Mouse (Mus musculus) heart, embryonic 12.5 days (tissue): ENCODE data around the gene Macrod1. TPM values are rescaled to one million over a fixed set of nuclear protein-coding genes. Genes with fewer than 3 reads are reported as not detected.

Source experiments
- ATAC-seq: fragments of 200-750 bp; cut with Nextera tagmentation; 2 replicates; pipeline ENCODE4 v1.8.0; 2017; ENCODE audit warnings: moderate TSS enrichment, moderate library complexity; ENCODE audit not compliant: insufficient number of reproducible peaks, low FRiP score
- H3K27ac ChIP-seq: fragments of 300-500 bp; sonication (generic); 2 replicates; pipeline ENCODE4 v1.5.1; 2016; ENCODE audit warnings: mild to moderate bottlenecking, moderate library complexity; ENCODE audit not compliant: poor library complexity, severe bottlenecking
- H3K27me3 ChIP-seq: fragments of 300-500 bp; sonication (generic); replicated peaks from 2 replicates; pipeline ENCODE4 v1.6.1; 2016; ENCODE audit warnings: mild to moderate bottlenecking, moderate library complexity
- H3K36me3 ChIP-seq: fragments of 300-500 bp; sonication (generic); 2 replicates; pipeline ENCODE4 v1.6.1; 2016; ENCODE audit warnings: mild to moderate bottlenecking, moderate library complexity
- H3K4me1 ChIP-seq: fragments of 300-500 bp; sonication (generic); replicated peaks from 2 replicates; pipeline ENCODE4 v1.6.1; 2016; ENCODE audit warnings: mild to moderate bottlenecking
- H3K4me2 ChIP-seq: fragments of 300-500 bp; sonication (generic); 2 replicates; pipeline ENCODE4 v1.6.1; 2016; ENCODE audit warnings: mild to moderate bottlenecking, moderate library complexity
- H3K4me3 ChIP-seq: fragments of 300-500 bp; sonication (generic); 2 replicates; pipeline ENCODE4 v1.5.1; 2016; ENCODE audit warnings: mild to moderate bottlenecking
- H3K9ac ChIP-seq: fragments of 300-500 bp; sonication (generic); 2 replicates; pipeline ENCODE4 v1.6.1; 2016; ENCODE audit warnings: mild to moderate bottlenecking, moderate library complexity
- H3K9me3 ChIP-seq: fragments of 300-500 bp; sonication (generic); replicated peaks from 2 replicates; pipeline ENCODE4 v1.6.1; 2016; ENCODE audit warnings: mild to moderate bottlenecking, moderate library complexity
- WGBS: fragments of 180-500 bp; shearing (Covaris S2); methylation state at CpG from one replicate; pipeline ENCODE4 v1.1.7; 2016; 5-methylcytosine and 5-hydroxymethylcytosine counted together
- polyA plus RNA-seq: library from polyadenylated mRNA; unstranded; fragments of >200 nt; fragmentation: Nextera tagmentation; extraction: Ambion mirVana; gene quantifications from 2 replicates; pipeline ENCODE4 v1.2.1, GENCODE M21; 2016

Gene Macrod1
- polyA plus RNA-seq, 1 experiment from 2014 or later, result 29.0 TPM

DNA sequence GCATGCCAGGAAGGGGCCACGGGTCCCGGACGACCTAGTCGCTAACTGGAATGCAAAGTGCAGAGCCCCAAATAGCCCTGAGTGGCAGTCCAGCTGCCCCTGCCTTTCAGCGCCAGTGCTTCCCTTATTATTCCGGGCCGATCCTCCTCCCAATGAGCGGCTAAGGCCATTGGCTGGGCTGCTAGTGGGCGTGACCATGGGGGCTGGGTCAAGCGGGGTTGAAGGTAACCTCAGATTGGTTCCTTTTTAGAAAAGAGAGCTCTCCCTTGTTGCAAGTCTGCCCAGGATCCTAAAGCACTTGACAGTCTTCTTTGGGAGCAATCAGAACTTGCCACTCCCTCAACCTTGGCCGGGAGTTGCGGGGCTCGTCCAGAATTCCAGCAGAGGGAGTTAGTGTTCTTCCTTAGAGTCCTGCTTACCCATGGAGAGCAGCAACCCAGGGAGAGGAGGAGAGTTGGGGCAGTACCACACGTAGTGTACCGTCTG lies 1.2 kb downstream of the Macrod1 start:
- Histone ChIP-seq H3K27ac (peak overlapping the region; percentile 82), H3K9ac (peak overlapping the region; percentile 76; the same call in 1 of the 2 replicates), H3K4me1 (peaks cover 35% of the 10 kb centered on the region), H3K4me3 (peak overlapping the region; percentile 67), H3K9me3 (no peaks in the 10 kb centered on the region), H3K36me3 (no peaks in the 10 kb centered on the region), H3K27me3 (peaks cover 11% of the 10 kb centered on the region), H3K4me2 (peak overlapping the region; percentile 99)
- under 1% methylated on average over 15 of the region's 15 CpGs for WGBS
- peak; percentile 87 for ATAC-seq

DNA sequence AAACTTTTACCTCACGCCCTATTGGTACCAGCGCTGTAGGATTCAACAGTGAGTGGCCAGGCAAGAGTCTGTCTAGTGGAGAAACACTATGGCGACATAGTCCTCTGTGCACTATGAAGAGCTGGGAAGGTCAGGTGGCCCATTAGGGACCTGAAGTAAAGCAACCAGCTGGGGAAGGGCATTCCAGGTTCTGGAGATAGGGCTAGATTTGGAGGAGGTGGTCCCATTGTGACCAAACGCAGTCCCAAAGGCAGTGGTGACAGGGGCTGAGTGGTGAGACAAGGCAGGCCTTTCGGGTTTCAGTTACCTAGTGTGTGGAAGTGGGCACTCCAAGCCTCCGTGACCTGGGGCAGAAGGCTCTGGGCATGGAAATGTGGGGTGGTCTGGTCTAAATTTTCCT lies 1.9 kb downstream of the Macrod1 start:
- WGBS, result 38% methylated on average over 6 of the region's 6 CpGs
- H3K4me1 ChIP-seq, result peaks cover 35% of the 10 kb centered on the region
- H3K9ac ChIP-seq, result peak overlapping the region; percentile 76; the same call in 1 of the 2 replicates
- no peaks in the 10 kb centered on the region for H3K9me3 ChIP-seq
- no peak for ATAC-seq
- H3K27ac ChIP-seq, result no peak overlapping the region
- H3K4me2 ChIP-seq, result peak overlapping the region; percentile 99
- H3K27me3 ChIP-seq, result peaks cover 11% of the 10 kb centered on the region
- peak overlapping the region; percentile 67; the same call in 1 of the 2 replicates for H3K4me3 ChIP-seq
- no peaks in the 10 kb centered on the region for H3K36me3 ChIP-seq

DNA sequence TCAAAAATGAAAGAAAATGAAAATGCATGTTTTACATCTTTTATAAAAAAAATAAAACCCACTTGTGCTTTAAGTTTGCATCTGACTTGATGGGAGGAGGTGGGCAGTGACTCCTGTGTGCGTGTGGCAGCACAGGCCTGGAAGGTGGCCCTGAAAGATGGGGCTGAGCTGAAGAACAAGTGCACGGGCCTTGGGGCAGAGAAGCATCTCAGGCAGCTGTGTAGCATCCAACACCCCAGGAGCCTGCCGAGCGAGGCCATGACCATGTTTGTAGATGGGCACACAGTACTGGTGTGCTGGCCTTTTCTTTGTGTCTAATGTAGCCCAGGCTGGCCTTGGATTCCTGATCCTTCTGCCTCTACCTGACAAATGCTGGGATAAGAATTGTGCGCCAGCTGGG lies 5.5 kb downstream of the Macrod1 start:
- Histone ChIP-seq H3K27ac (no peak overlapping the region), H3K4me2 (no peak overlapping the region), H3K4me3 (no peak overlapping the region), H3K9ac (no peak overlapping the region), H3K4me1 (peaks cover 30% of the 10 kb centered on the region), H3K27me3 (peaks cover 22% of the 10 kb centered on the region), H3K9me3 (no peaks in the 10 kb centered on the region), H3K36me3 (no peaks in the 10 kb centered on the region)
- 80% methylated on average over 5 of the region's 5 CpGs for WGBS
- no peak for ATAC-seq

DNA sequence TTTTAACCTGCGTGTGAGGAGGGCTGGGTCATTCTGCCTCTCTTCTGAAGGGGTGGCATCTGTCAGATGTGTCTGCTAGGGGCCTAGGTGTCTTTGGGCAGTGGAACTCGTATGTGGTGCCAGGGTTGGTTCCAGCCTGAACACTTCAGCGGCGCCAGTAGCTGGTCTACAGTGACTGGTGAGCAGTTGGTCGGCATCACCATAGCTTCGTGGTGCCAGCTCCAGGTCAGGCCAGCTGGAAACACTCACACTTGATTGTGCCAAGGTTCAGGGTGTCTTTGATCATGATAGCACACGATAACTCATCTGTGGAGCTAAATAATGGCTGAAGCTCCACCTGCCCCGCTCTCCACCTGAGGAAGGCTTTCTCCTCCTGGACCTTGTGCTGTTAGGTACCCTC lies 6.3 kb downstream of the Macrod1 start:
- 81% methylated on average over 8 of the region's 8 CpGs for WGBS
- peaks cover 30% of the 10 kb centered on the region for H3K27me3 ChIP-seq
- ATAC-seq, result no peak

DNA sequence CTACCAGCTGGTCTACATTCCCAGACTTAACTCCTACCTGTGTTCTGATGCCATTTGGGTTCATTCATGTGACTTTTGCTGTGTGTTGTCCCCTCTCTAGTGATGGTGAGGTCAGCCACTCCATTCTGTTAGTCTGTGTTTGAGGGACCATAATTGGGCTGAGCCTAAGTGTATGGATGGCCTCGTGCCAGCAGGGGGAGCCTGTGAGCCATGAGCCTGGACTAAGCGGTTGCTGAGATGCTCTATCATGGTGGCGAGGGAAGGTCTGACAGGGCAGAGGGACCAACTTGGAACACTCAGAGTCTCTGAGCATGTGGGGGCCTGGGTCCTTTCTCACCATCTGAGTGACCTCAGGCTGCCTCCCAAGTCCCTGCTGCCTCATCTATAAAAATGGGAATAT lies 8.0 kb downstream of the Macrod1 start:
- ATAC-seq, result peak; percentile 28; the same call in 1 of the 2 replicates
- no peak overlapping the region for H3K4me2 ChIP-seq
- H3K9me3 ChIP-seq, result no peaks in the 10 kb centered on the region
- 0% methylated on average over 3 of the region's 3 CpGs for WGBS
- peaks cover 22% of the 10 kb centered on the region for H3K4me1 ChIP-seq
- H3K4me3 ChIP-seq, result no peak overlapping the region
- no peak overlapping the region for H3K27ac ChIP-seq
- H3K9ac ChIP-seq, result no peak overlapping the region
- H3K27me3 ChIP-seq, result peaks cover 37% of the 10 kb centered on the region
- H3K36me3 ChIP-seq, result no peaks in the 10 kb centered on the region

More for the DNA sequence above, 6.3 kb downstream of the Macrod1 start:
- Histone ChIP-seq H3K4me3 (no peak overlapping the region), H3K36me3 (no peaks in the 10 kb centered on the region), H3K9ac (no peak overlapping the region), H3K9me3 (no peaks in the 10 kb centered on the region), H3K4me1 (peaks cover 26% of the 10 kb centered on the region), H3K27ac (no peak overlapping the region), H3K4me2 (no peak overlapping the region)

DNA sequence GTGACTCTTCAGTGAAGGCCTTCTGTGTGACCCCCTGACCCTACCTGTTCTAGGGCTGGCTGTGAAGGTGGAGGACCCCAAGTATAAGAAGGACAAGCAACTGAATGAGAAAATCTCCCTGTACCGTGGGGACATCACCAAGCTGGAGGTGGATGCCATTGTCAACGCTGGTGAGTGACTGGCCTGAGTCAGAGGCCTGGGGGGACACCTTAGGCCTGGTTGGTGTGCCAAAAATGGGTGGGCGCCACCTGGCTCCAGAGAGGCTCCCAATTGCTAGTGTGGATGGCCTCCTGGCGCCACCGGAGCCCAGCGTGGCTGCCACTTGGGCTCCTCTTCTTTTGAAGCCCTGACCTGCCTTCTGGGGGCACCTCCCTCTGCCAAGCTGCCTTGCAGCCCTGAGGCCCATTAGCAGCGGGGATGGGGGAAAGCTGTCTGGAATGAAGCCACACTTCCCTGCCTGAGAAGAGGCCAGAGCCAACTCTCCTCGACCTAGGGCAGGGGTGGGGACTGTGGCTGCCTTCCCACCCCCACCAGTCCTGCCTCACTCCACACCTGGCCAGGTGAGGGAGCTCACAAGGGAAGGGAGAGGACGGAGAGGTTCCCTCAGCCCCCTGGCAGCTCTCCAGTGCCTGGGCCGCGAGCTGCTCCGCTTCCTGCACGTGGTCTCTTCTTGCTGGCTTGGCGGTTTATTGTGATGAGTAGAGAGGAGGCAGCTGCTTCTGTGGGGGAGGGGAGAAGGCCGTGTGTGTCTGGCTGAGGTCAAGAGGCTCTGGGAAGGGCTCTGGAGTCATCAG lies 9.6 kb downstream of the Macrod1 start:
- no peak for ATAC-seq
- 41% methylated on average over 15 of the region's 15 CpGs for WGBS
- H3K36me3 ChIP-seq, result no peaks in the 10 kb centered on the region
- H3K9me3 ChIP-seq, result no peaks in the 10 kb centered on the region
- peak overlapping the region; percentile 24; the same call in 1 of the 2 replicates for H3K4me2 ChIP-seq
- H3K9ac ChIP-seq, result peak overlapping the region; percentile 36; the same call in 1 of the 2 replicates
- H3K27me3 ChIP-seq, result peaks cover 33% of the 10 kb centered on the region
- no peak overlapping the region for H3K27ac ChIP-seq
- H3K4me1 ChIP-seq, result peaks cover 35% of the 10 kb centered on the region
- no peak overlapping the region for H3K4me3 ChIP-seq

DNA sequence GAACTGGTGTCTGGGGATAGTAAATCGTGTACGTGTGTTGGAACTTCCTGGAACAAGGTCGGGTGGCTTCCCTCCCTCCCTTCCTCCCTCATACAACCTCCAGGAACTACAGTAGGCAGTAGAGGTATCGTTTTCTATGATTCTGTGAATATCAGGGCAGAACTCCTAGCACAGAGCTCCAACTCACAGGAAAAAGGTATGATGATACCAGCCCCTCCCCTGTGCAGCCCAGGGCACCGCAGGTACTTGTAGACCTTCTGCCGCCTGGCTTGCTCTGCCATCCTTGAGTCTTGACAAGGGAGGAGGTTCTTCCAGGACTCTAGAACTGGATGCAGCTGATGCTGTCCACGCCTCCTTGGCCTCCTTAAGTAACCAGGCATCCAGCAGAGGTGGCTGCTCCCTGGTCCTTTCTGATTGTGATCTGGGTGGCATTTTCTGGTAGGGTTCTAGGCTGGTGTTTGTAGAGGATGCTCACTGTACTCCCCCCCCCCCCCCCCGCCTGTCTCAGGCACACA lies 10.3 kb downstream of the Macrod1 start:
- Histone ChIP-seq H3K4me1 (peaks cover 35% of the 10 kb centered on the region), H3K36me3 (no peaks in the 10 kb centered on the region), H3K4me3 (no peak overlapping the region), H3K9me3 (no peaks in the 10 kb centered on the region), H3K27me3 (peaks cover 33% of the 10 kb centered on the region), H3K9ac (peak overlapping the region; percentile 36; the same call in 1 of the 2 replicates), H3K27ac (no peak overlapping the region), H3K4me2 (peak overlapping the region; percentile 24; the same call in 1 of the 2 replicates)
- WGBS, result 32% methylated on average over 8 of the region's 8 CpGs
- ATAC-seq, result no peak

DNA sequence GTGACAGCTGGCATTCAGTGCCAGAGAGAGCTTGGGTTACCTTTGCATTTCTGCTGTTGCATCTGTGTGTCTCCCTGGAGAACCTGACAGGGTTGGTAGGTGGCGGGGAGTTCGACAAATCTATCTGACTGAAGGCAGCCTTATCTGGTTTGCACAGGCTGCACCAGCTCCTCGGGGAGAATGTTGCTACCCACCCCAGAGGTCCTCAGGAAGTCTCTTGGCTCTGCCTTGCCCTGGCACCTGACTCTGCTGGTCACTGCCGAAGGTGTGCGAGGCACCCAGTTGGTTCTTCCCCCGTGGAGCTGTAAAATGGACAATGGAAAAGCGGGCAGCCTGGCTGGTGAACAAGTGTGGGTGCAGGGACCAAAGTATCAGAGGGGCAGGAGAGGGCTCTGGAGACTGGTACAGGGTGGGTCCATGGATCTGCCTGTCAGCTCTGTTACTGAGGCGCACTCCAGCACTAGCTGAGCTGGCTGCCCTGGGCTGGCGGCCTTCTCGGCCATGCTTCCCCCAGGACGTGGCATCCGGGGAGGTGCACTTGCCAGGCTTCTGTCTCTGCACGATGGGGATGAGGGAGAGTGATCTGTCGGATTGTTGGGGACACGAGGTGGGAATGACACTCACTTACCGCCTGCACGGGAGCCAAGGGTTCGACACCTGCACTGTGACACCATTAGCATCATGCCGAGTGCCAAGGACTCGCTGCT lies 10.9 kb downstream of the Macrod1 start:
- peaks cover 36% of the 10 kb centered on the region for H3K4me1 ChIP-seq
- no peak overlapping the region for H3K27ac ChIP-seq
- H3K9ac ChIP-seq, result no peak overlapping the region
- ATAC-seq, result no peak
- no peaks in the 10 kb centered on the region for H3K36me3 ChIP-seq
- WGBS, result 33% methylated on average over 20 of the region's 20 CpGs
- H3K4me3 ChIP-seq, result no peak overlapping the region
- H3K4me2 ChIP-seq, result no peak overlapping the region
- no peaks in the 10 kb centered on the region for H3K9me3 ChIP-seq
- H3K27me3 ChIP-seq, result peaks cover 37% of the 10 kb centered on the region

DNA sequence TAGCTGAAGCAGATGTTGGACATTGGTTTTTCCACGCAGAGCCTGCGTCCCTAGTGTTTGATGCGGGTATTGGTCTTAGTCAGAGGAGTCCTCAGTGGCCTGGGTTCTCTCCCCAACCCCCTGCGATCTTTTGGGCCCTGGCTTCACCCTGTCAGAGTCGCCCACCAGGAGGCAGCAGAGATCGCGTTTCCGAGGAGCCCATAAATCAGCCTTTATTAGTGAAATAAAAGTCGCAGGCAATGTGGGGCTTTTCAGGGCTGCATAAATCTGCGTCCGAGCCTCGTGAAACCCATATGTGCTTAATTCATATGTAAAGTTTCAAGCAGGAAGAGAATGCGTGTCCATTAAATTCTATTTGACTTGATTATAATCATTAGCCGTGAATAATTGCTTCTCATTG lies 11.5 kb downstream of the Macrod1 start:
- Histone ChIP-seq H3K9ac (no peak overlapping the region), H3K4me2 (no peak overlapping the region), H3K4me3 (no peak overlapping the region), H3K27me3 (peaks cover 37% of the 10 kb centered on the region), H3K36me3 (no peaks in the 10 kb centered on the region), H3K27ac (no peak overlapping the region), H3K4me1 (peaks cover 40% of the 10 kb centered on the region), H3K9me3 (no peaks in the 10 kb centered on the region)
- WGBS, result 8% methylated on average over 14 of the region's 14 CpGs
- ATAC-seq, result no peak

DNA sequence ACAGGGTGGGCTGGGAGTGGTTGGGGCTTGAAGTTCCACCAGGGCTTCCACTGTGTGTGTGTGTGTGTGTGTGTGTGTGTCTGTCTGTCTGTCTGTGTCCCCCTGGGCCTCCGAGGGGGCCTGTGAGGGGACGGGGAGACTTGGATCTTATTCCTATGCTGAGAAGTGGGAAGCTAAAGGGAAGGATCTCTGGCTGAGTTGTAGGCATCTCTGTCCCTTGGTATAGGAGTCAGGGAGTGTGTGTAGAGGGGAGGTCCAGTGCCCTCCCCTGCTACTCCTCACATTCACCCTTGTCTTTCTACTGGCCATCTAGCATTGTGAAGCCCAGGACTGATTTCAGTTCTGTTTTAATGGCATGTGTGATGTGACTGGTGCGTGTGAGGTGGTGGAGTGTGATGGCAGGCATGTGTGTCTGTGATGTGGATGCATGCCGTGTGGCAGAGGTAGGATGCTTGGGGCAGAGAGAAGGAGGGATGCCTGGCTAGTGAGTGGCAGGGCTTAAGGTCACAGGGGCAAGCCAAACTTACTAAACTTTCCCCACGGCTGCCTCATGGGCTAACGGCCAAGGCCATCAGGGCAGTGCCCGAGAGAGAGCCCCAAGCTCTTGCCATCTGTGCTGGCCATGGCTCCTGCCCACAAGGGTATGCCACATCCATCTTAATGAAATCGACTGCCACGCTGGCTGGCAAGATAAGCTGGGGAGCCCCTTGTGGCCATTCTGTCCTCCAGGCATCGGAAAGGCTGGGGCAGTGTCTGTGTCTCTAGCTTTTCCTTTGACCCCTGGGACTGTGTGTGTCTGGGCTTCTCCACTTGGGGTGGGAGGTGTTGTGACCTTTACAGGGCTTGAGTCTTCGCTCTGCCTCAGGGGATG lies 12.3 kb downstream of the Macrod1 start:
- Histone ChIP-seq H3K9me3 (no peaks in the 10 kb centered on the region), H3K4me1 (peaks cover 42% of the 10 kb centered on the region), H3K27ac (no peak overlapping the region), H3K27me3 (peaks cover 39% of the 10 kb centered on the region), H3K4me2 (no peak overlapping the region), H3K9ac (0 out of 2 replicates have a peak overlapping the region, but pooled peaks have one; percentile 1), H3K36me3 (no peaks in the 10 kb centered on the region), H3K4me3 (no peak overlapping the region)
- whole genome bisulfite sequencing, result 63% methylated on average over 11 of the region's 11 CpGs
- no peak for ATAC-seq
